Mouse (Mus musculus) lung, embryonic 16.5 days (tissue): ENCODE results near the gene Krt87. TPM values are rescaled to one million over a fixed set of nuclear protein-coding genes. Genes with fewer than 3 reads are reported as not detected.
A peak's percentile ranks its signal among the peaks of the same experiment; 100 is the strongest.

ENCODE experiments used
- ATAC-seq: fragments of 200-750 bp; cut with Nextera tagmentation; 2 replicates; pipeline ENCODE4 v1.8.0; 2017; ENCODE audit warnings: low read depth, mild to moderate bottlenecking, moderate library complexity
- H3K27ac ChIP-seq: fragments of 300-500 bp; sonication (generic); 2 replicates; pipeline ENCODE4 v1.5.1; 2014; ENCODE audit warnings: mild to moderate bottlenecking, control low read depth, low read length
- H3K27me3 ChIP-seq: fragments of 300-500 bp; sonication (generic); 2 replicates; pipeline ENCODE4 v1.6.1; 2014; ENCODE audit warnings: low read depth, low read length, mixed read lengths; ENCODE audit not compliant: control insufficient read depth, insufficient read depth
- H3K36me3 ChIP-seq: fragments of 300-500 bp; sonication (generic); 2 replicates; pipeline ENCODE4 v1.6.1; 2014; ENCODE audit warnings: low read length; ENCODE audit not compliant: control insufficient read depth, insufficient read depth
- H3K4me1 ChIP-seq: fragments of 300-500 bp; sonication (generic); replicated peaks from 2 replicates; pipeline ENCODE4 v1.6.1; 2014; ENCODE audit warnings: low read length, mixed read lengths; ENCODE audit not compliant: control insufficient read depth, insufficient read depth
- H3K4me2 ChIP-seq: fragments of 300-500 bp; sonication (generic); 2 replicates; pipeline ENCODE4 v1.6.1; 2014; ENCODE audit warnings: low read depth, low read length, control low read depth
- H3K4me3 ChIP-seq: fragments of 300-500 bp; sonication (generic); 2 replicates; pipeline ENCODE4 v1.5.1; 2014; ENCODE audit warnings: mild to moderate bottlenecking, low read length, control low read depth
- H3K9ac ChIP-seq: fragments of 300-500 bp; sonication (generic); 2 replicates; pipeline ENCODE4 v1.6.1; 2014; ENCODE audit warnings: low read length, control low read depth
- H3K9me3 ChIP-seq: fragments of 300-500 bp; sonication (generic); 2 replicates; pipeline ENCODE4 v1.6.1; 2016; ENCODE audit warnings: low read length; ENCODE audit not compliant: control insufficient read depth
- WGBS: fragments of 180-500 bp; shearing (Covaris S2); extraction: QIAGEN DNeasy Blood & Tissue Kit; methylation state at CpG from one replicate; pipeline ENCODE4 v1.1.7; 2014; 5-methylcytosine and 5-hydroxymethylcytosine counted together
- polyA plus RNA-seq: library from polyadenylated mRNA; unstranded; fragments of >200 nt; fragmentation: Nextera tagmentation; extraction: Ambion mirVana; gene quantifications from 2 replicates; pipeline ENCODE4 v1.2.1, GENCODE M21; 2015

The Krt87 gene
- polyA plus RNA-seq, 1 experiment from 2014 or later = 0.31 TPM

- no peak for ATAC-seq
- no peak overlapping the region for H3K27ac ChIP-seq
- H3K9me3 ChIP-seq = no peaks in the 10 kb centered on the region
- H3K27me3 ChIP-seq = no peaks in the 10 kb centered on the region
- no peak overlapping the region for H3K4me2 ChIP-seq
- H3K9ac ChIP-seq = no peak overlapping the region
- H3K36me3 ChIP-seq = no peaks in the 10 kb centered on the region
- no peak overlapping the region for H3K4me3 ChIP-seq
- H3K4me1 ChIP-seq = no peaks in the 10 kb centered on the region
- WGBS = 71% methylated on average over 8 of the region's 8 CpGs
Observed at GRCm38 (mm10) chr15:101398269-101398668, 40.3 kb downstream of the Krt87 start.

- Histone ChIP-seq H3K9ac (no peak overlapping the region), H3K9me3 (no peaks in the 10 kb centered on the region), H3K4me3 (no peak overlapping the region), H3K4me2 (no peak overlapping the region), H3K4me1 (no peaks in the 10 kb centered on the region), H3K27ac (no peak overlapping the region), H3K27me3 (no peaks in the 10 kb centered on the region), H3K36me3 (no peaks in the 10 kb centered on the region)
- ATAC-seq = no peak
- WGBS = 75% methylated on average over 2 of the region's 2 CpGs
Observed at GRCm38 (mm10) chr15:101397683-101398082, 40.9 kb downstream of the Krt87 start.

- Histone ChIP-seq H3K9me3 (no peaks in the 10 kb centered on the region), H3K4me1 (no peaks in the 10 kb centered on the region), H3K4me3 (no peak overlapping the region), H3K27me3 (no peaks in the 10 kb centered on the region), H3K27ac (no peak overlapping the region), H3K36me3 (no peaks in the 10 kb centered on the region), H3K9ac (no peak overlapping the region), H3K4me2 (no peak overlapping the region)
- no peak for ATAC-seq
- WGBS = 68% methylated on average over 3 of the region's 3 CpGs
Observed at GRCm38 (mm10) chr15:101396921-101397320, 41.7 kb downstream of the Krt87 start.

GRCm38 (mm10) chr15:101396466-101396865 is 42.1 kb downstream of the Krt87 start:
- no peaks in the 10 kb centered on the region; the same call in 1 of the 2 replicates for H3K36me3 ChIP-seq
- 38% methylated on average over 7 of the region's 7 CpGs for WGBS
- no peak for ATAC-seq
- H3K27me3 ChIP-seq = no peaks in the 10 kb centered on the region
- H3K4me3 ChIP-seq = no peak overlapping the region
- no peak overlapping the region for H3K27ac ChIP-seq
- H3K4me1 ChIP-seq = no peaks in the 10 kb centered on the region
- H3K9ac ChIP-seq = no peak overlapping the region
- no peaks in the 10 kb centered on the region for H3K9me3 ChIP-seq
- no peak overlapping the region for H3K4me2 ChIP-seq

GRCm38 (mm10) chr15:101394908-101395307 is 43.7 kb downstream of the Krt87 start:
- Histone ChIP-seq H3K27ac (no peak overlapping the region), H3K4me3 (no peak overlapping the region), H3K9me3 (no peaks in the 10 kb centered on the region), H3K27me3 (no peaks in the 10 kb centered on the region), H3K4me1 (no peaks in the 10 kb centered on the region), H3K9ac (no peak overlapping the region), H3K4me2 (no peak overlapping the region), H3K36me3 (no peaks in the 10 kb centered on the region; the same call in 1 of the 2 replicates)
- no peak for ATAC-seq
- 64% methylated on average over 7 of the region's 7 CpGs for WGBS

GRCm38 (mm10) chr15:101392251-101392650 is 46.4 kb downstream of the Krt87 start:
- no peaks in the 10 kb centered on the region; the same call in 1 of the 2 replicates for H3K36me3 ChIP-seq
- H3K4me1 ChIP-seq = peaks cover 4% of the 10 kb centered on the region; the same call in 1 of the 2 replicates
- no peak for ATAC-seq
- no peaks in the 10 kb centered on the region for H3K9me3 ChIP-seq
- H3K9ac ChIP-seq = no peak overlapping the region
- no peak overlapping the region for H3K27ac ChIP-seq
- H3K4me2 ChIP-seq = no peak overlapping the region
- 78% methylated on average over 5 of the region's 5 CpGs for WGBS
- H3K27me3 ChIP-seq = no peaks in the 10 kb centered on the region
- H3K4me3 ChIP-seq = no peak overlapping the region

- Histone ChIP-seq H3K36me3 (no peaks in the 10 kb centered on the region; the same call in 1 of the 2 replicates), H3K9me3 (no peaks in the 10 kb centered on the region), H3K4me3 (no peak overlapping the region), H3K4me2 (no peak overlapping the region), H3K9ac (no peak overlapping the region), H3K27me3 (no peaks in the 10 kb centered on the region), H3K27ac (no peak overlapping the region), H3K4me1 (peaks cover 4% of the 10 kb centered on the region; the same call in 1 of the 2 replicates)
- no peak for ATAC-seq
- 77% methylated on average over 5 of the region's 5 CpGs for WGBS
Observed at GRCm38 (mm10) chr15:101390203-101390602, 48.4 kb downstream of the Krt87 start.

- 15% methylated on average over 5 of the region's 5 CpGs for WGBS
- Histone ChIP-seq H3K4me2 (no peak overlapping the region), H3K9ac (no peak overlapping the region), H3K4me3 (no peak overlapping the region), H3K27ac (no peak overlapping the region), H3K36me3 (no peaks in the 10 kb centered on the region; the same call in 1 of the 2 replicates), H3K4me1 (peaks cover 4% of the 10 kb centered on the region; the same call in 1 of the 2 replicates), H3K27me3 (no peaks in the 10 kb centered on the region), H3K9me3 (no peaks in the 10 kb centered on the region)
- peak; percentile 49; the same call in 1 of the 2 replicates for ATAC-seq
Observed at GRCm38 (mm10) chr15:101388034-101388541, 50.5 kb downstream of the Krt87 start.

- ATAC-seq = no peak
- Histone ChIP-seq H3K27me3 (no peaks in the 10 kb centered on the region), H3K9ac (no peak overlapping the region), H3K4me2 (no peak overlapping the region), H3K27ac (no peak overlapping the region), H3K4me1 (peaks cover 4% of the 10 kb centered on the region; the same call in 1 of the 2 replicates), H3K36me3 (no peaks in the 10 kb centered on the region; the same call in 1 of the 2 replicates), H3K9me3 (no peaks in the 10 kb centered on the region), H3K4me3 (no peak overlapping the region)
- 43% methylated on average over 3 of the region's 3 CpGs for WGBS
Observed at GRCm38 (mm10) chr15:101387176-101387575, 51.4 kb downstream of the Krt87 start.
